Mouse (Mus musculus): ENCODE measurements at regions not wholly inside any gene's neighbourhood (a gene's known extent, or its start where the extent isn't known, plus 50 kb on each side); places are given as distances from the start of the nearest gene placed in this dataset.

DNA sequence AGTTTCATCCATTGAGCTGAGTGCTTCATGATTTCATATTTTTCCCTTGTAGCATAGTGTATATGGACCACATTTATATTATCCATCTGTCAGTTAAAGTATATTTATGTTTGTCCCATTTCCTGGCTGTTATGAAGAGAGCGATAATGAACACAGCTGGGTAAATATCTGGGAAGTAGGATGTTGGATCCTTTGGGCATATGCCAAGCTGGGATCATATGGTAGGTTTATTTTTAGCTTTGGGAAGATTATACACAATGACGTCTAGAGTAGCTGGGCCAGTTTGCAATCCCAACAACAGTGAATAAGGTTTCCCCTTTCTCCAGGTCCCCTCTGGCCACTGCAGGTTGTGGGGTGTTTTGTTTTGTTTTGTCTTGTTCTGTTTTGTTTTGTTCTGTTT, 164.5 kb downstream of the Gm765 start:
- no peak for DNase-seq

GRCm38 (mm10) chr6:98149043-98149813, 193.3 kb downstream of the Gm765 start:
- no peak for DNase-seq

DNA sequence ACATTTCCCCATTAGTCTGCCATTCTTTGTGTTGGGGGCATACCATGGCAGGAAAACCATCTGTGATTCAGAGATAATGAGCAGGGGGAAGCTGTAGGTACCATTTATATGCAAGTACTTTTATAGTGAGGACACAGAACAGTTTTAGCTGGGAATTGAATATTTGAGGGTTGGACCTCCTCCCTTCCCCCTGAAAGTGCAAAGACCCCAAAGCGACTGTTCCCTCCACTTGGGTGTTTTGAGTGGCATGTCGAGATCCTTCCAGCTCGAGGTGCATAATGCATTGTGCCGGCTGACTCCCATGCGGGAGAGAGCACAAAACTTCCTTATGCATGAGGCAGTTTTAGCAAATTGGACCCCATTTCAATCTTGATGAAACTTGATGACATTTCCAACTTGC, 194.7 kb downstream of the Gm765 start:
- no peak for DNase-seq

DNA sequence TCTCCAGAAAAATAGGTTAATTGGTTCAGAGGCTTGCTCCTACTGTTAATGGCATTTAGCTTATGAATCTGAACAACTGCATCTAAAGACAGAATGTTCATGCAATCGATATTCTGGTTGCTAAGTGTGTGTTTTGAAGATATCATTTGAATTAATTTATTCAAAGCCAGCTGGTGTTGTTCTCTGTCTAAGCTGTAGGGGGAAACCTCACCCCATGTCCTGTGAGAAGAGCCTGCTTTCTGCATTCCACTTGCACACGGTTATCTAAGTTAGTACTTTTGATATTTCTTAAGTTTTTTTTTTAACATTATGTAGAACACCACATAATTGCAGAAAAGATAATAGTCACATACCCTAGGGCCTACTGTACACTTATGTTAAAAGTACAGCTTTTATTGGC, 209.6 kb downstream of the Gm765 start:
- DNase-seq, result no peak

GRCm38 (mm10) chr6:98125434-98125833, 217.1 kb downstream of the Gm765 start:
- DNase-seq, result no peak

GRCm38 (mm10) chr6:98118355-98119150, 224.0 kb downstream of the Gm765 start:
- DNase-seq, result no peak

DNA sequence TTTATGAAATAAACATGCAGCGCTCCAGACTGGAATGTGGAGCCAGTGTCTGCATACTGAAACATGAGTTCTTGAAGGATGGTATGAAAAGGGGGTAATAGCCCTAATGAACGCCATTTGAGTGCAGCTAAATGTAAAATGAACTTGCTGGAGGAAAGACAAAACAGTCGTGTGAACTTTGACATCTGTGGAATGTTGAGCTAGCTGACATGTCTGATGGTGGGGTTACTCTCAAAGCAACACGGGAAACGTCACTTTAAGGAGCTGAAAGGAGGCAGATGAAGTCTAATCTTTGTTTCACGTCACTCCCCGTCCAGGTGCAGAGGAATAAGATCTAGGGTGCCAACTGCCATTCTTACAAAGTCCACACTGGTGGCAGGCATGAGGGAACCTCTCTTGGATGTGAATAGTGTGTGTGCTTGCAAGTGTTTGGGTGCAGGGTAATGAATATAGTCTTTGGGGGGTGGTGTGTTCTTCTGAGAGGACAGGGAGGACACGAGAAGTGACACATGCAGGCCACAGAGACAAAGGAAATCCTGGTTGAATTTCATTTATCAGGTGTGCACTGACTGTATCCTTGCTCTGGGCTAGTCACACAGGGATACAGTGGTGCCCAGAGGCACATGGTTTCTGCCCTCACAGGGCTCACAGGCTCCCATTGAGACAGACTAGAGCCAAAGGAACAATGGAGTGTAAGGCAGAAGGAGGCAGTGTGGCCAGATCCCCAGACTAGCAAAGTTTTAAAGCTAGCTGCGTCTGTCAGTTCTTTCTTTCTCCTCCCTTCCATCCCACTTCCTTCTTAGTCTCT, 228.0 kb downstream of the Gm765 start:
- no peak for DNase-seq

DNA sequence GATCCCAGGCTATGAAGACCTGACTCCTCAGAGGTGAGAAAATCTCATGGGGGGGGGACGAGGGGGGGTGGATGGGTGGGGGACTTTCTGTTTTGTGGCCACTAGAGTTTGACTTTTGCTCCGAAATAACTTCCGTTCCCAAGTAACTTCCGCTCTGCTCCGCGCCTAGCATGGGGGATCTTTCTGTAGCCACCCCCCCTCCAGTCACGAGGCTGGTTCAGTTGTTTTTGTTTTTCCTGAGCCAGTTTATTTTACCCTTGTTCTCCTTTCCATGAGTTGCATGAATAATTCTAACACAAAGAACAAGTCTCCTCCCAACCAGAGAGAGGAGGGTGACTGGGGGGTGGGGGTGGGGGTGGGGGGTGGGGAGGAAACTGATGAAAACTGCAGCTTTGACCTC, 228.8 kb downstream of the Gm765 start:
- DNase-seq, result no peak

GRCm38 (mm10) chr6:98112495-98113115, 229.9 kb downstream of the Gm765 start:
- DNase-seq, result no peak

GRCm38 (mm10) chr6:98107123-98107522, 235.4 kb downstream of the Gm765 start:
- no peak for DNase-seq

DNA sequence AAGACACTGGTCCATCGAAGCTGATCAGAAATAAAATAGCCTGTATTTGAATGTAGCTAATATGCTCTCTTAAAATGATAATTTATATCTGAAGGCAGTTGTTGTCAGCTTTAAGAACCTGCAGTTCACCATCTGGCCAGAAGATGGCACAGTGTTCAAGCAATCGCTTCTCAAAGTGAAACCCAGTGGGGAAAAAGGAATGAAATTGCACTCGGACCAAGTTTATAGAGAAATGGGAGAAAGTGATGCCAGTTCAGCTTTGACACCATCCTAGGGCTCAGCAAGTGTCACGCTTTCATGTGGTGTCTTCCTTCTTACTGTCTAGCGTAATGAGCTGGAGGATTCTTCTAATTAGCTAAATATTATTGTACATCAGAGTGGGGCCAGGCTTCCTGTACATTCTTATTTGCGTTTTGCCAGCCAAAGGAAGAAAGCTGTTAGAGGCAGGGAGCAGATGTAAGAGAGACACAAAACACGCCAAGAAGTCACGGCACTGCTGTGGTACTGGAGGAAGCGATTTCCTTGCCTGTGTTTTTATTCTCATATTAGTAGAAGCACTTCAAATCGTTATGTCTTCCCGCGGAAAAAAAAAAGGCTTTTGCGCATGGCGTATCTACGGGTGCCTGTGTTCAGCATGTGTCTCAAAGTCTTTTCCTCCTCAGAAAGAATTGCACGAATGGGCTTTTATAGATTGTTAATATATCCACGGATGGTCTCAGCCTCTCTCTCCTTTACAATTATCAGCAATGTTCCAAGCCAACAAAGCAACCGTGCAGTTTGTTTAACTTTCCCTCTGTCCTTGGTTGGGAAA, 237.1 kb downstream of the Gm765 start:
- peak; percentile 31 for DNase-seq

DNA sequence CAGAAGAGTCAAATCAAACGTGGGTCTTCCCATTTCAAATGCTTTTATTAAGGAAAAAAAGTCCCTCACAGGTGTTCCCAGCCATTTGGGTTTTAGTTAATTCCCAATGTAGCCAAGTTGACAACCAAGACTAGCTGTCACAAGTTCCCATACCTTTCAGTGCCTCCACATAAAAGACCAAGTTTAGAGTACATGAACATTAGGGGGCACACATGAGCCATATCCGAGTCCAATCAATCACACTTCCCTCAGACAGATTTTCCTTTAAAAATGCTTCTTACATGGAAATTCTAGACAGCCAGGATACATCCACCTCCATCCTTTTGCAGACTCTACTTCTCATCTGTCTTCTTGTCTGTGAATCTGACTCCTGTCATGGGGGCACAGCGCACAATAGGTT, 238.1 kb downstream of the Gm765 start:
- DNase-seq, result no peak

- no peak for DNase-seq
Measured at GRCm38 (mm10) chr6:98101023-98101422, 241.5 kb downstream of the Gm765 start.

DNA sequence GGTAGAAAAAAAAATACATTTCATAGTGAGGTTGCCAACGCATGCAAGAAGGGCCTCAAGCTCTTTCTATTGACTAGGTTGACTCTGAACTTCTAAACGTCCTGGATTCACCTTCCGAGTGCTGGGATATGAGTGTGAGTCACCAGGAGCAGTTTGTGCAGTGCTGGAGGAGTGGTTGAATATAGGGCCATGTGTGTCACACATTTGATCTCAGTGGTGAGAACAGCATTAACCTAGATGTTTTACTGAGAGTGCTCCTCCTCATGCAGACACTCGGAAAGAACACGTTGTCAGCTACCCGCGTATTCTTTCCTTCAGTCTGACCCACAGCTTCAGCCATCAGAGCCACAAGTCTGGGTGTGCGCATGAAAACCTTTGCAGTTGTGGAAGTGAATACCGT, 243.4 kb downstream of the Gm765 start:
- no peak for DNase-seq

- no peak for DNase-seq
Measured at GRCm38 (mm10) chr6:98095243-98095642, 247.3 kb downstream of the Gm765 start.

DNA sequence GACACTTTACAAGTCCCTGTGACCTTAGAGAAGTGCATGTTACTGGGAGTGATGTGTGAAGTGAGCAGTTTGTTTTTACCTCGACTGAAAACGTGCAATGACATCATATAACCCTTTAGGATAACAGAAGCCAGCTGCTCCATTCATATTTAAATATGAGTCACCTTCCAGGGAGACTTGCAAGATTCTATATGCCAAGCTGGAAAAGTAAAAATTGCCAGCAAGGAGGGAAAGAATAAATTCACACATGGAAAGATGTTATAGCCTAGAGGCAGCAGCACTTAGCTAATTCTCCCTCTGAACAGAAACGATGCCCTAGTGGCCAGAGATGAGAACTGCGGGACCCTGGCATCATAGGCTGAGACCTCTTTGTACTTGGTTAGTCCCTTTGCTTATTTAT, 253.4 kb downstream of the Gm765 start:
- DNase-seq, result no peak

- no peak for DNase-seq
Measured at GRCm38 (mm10) chr6:98080076-98080475, 262.5 kb downstream of the Gm765 start.

Data from cerebellum, adult 11-12 months (tissue).